Mouse (Mus musculus) heart, embryonic 15.5 days (tissue): Measurements from ENCODE around the gene Fndc5. TPM values are rescaled to one million over a fixed set of nuclear protein-coding genes. Genes with fewer than 3 reads are reported as not detected.

Source experiments
- ATAC-seq: fragments of 200-750 bp; cut with Nextera tagmentation; replicated peaks from 2 replicates; pipeline ENCODE4 v1.8.0; 2017; ENCODE audit warnings: low read depth, moderate TSS enrichment; ENCODE audit not compliant: insufficient number of reproducible peaks, insufficient read depth, low FRiP score
- H3K27ac ChIP-seq: fragments of 300-500 bp; sonication (generic); 2 replicates; pipeline ENCODE4 v1.5.1; 2015; ENCODE audit warnings: mild to moderate bottlenecking, inconsistent platforms
- H3K27me3 ChIP-seq: fragments of 300-500 bp; sonication (generic); 2 replicates; pipeline ENCODE4 v1.6.1; 2015; ENCODE audit warnings: inconsistent platforms
- H3K36me3 ChIP-seq: fragments of 300-500 bp; sonication (generic); 2 replicates; pipeline ENCODE4 v1.6.1; 2015; ENCODE audit warnings: mild to moderate bottlenecking, inconsistent platforms
- H3K4me1 ChIP-seq: fragments of 300-500 bp; sonication (generic); replicated peaks from 2 replicates; pipeline ENCODE4 v1.6.1; 2015; ENCODE audit warnings: inconsistent platforms
- H3K4me2 ChIP-seq: fragments of 300-500 bp; sonication (generic); 2 replicates; pipeline ENCODE4 v1.6.1; 2015; ENCODE audit warnings: inconsistent platforms, mild to moderate bottlenecking, moderate library complexity
- H3K4me3 ChIP-seq: fragments of 300-500 bp; sonication (generic); 2 replicates; pipeline ENCODE4 v1.5.1; 2015; ENCODE audit warnings: mild to moderate bottlenecking, inconsistent platforms
- H3K9ac ChIP-seq: fragments of 300-500 bp; sonication (generic); 2 replicates; pipeline ENCODE4 v1.6.1; 2015; ENCODE audit warnings: mild to moderate bottlenecking, inconsistent platforms
- H3K9me3 ChIP-seq: fragments of 300-500 bp; sonication (generic); replicated peaks from 2 replicates; pipeline ENCODE4 v1.6.1; 2016; ENCODE audit warnings: inconsistent platforms
- WGBS: fragments of 180-500 bp; shearing (Covaris S2); methylation state at CpG from one replicate; pipeline ENCODE4 v1.1.7; 2015; ENCODE audit warnings: mixed read lengths; 5-methylcytosine and 5-hydroxymethylcytosine counted together
- polyA plus RNA-seq: library from polyadenylated mRNA; unstranded; fragments of >200 nt; fragmentation: Nextera tagmentation; extraction: Ambion mirVana; gene quantifications from 2 replicates; pipeline ENCODE4 v1.2.1, GENCODE M21; 2015

The Fndc5 gene
- polyA plus RNA-seq = 12.2 and 12.3 TPM in 2 replicates

DNA sequence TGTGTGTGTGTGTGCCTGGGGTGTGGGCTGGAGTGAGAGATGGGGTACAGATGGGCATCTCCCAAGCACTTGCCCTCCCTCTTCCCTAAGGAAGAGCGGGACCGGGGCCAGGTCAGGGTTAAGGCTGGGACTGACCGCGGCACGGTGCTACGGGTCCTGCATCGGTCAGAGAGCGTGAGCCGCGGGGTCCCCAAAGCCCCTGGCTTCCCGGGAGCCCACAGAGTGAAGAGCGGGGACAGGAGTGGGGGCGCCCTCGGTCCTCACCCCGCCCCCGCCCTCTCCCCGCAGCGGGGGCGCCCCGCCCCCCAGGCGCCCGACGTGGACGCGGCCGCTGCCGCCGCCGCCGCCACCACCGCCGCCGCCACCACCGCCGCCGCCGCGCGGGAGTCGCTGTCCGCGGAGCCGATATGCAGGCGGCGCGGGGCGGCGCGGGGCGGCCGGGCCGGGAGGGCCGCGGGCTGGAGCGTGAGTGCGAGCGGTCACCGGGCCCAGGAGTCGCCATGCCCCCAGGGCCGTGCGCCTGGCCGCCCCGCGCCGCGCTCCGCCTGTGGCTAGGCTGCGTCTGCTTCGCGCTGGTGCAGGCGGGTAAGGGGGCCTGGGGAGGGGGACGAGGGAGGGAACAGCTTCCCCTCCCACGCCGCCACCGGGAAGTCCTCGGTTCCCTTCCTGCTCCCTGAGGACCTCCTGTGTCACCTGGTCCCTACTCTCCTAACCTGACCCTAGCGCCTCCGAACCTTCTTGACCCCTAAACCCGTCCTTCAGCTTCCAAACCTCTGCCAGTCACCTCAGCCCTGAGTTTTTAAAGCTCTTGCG lies at the start of gene Fndc5:
Fndc5 (plus strand) TSS at position 421 of the 813 bp plus-strand sequence.
- H3K9me3 ChIP-seq = no peaks in the 10 kb centered on the region
- H3K36me3 ChIP-seq = no peaks in the 10 kb centered on the region; the same call in 1 of the 2 replicates
- peak within 1 kb of the TSS; percentile 82 for H3K4me2 ChIP-seq
- peak within 1 kb of the TSS; percentile 63 for H3K9ac ChIP-seq
- peak; percentile 31 for ATAC-seq
- 1% methylated on average over 25 of the region's 80 CpGs for WGBS
- peak within 1 kb of the TSS; percentile 35; the same call in 1 of the 2 replicates for H3K27ac ChIP-seq
- peaks cover 46% of the 10 kb centered on the region for H3K4me1 ChIP-seq
- H3K27me3 ChIP-seq = peaks cover 36% of the 10 kb centered on the region
- peak within 1 kb of the TSS; percentile 57 for H3K4me3 ChIP-seq

DNA sequence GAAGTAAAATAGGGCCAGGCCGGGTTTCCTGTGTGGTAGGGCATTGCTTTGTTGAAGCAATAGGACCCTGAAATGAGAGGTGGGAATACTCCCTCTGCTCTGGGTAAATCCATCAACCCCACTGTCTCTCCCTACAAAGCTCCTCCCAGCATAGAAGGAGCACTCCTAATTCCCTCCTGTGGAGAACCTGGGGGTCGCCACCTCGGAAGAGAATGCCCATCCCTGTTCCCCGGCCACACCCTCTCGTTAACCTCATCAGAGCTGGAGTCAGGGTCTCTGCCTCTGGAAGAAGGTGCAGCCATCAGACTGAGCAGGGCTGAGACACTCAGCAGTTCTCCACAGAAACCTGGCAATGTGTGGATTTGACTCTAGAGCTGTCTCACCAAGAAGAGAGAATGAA lies 48.9 kb upstream of the Fndc5 start:
- ATAC-seq = no peak
- WGBS = 41% methylated on average over 5 of the region's 5 CpGs
- no peaks in the 10 kb centered on the region for H3K4me1 ChIP-seq
- no peaks in the 10 kb centered on the region for H3K9me3 ChIP-seq
- H3K27me3 ChIP-seq = no peaks in the 10 kb centered on the region
- H3K4me3 ChIP-seq = no peak overlapping the region
- H3K27ac ChIP-seq = no peak overlapping the region
- no peak overlapping the region for H3K4me2 ChIP-seq
- H3K36me3 ChIP-seq = peaks cover 6% of the 10 kb centered on the region; the same call in 1 of the 2 replicates
- H3K9ac ChIP-seq = no peak overlapping the region

DNA sequence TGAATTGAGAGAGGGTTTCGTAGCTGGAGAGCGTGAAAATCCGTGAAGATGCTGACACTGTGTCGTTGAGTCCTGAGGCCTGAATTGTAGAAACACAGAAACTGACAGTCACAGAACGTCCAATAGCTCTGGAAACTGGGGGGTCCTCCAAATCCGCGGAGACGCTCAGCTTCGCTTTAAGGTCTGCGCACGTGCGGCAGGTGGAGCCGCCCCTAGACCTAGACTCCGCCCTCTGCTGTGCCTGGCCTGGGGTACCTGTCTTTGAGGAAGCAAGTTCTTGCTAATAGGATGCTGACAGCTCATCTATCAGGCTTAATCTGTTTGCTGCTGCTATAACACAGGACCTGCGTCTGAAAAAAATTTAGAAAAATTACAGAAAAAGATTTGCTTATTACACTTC lies 41.5 kb upstream of the Fndc5 start:
- no peak overlapping the region for H3K9ac ChIP-seq
- H3K36me3 ChIP-seq = no peaks in the 10 kb centered on the region
- H3K4me3 ChIP-seq = no peak overlapping the region
- H3K9me3 ChIP-seq = no peaks in the 10 kb centered on the region
- H3K4me1 ChIP-seq = no peaks in the 10 kb centered on the region
- no peak for ATAC-seq
- no peak overlapping the region for H3K4me2 ChIP-seq
- 25% methylated on average over 15 of the region's 15 CpGs for WGBS
- no peak overlapping the region for H3K27ac ChIP-seq
- peaks cover 17% of the 10 kb centered on the region for H3K27me3 ChIP-seq

DNA sequence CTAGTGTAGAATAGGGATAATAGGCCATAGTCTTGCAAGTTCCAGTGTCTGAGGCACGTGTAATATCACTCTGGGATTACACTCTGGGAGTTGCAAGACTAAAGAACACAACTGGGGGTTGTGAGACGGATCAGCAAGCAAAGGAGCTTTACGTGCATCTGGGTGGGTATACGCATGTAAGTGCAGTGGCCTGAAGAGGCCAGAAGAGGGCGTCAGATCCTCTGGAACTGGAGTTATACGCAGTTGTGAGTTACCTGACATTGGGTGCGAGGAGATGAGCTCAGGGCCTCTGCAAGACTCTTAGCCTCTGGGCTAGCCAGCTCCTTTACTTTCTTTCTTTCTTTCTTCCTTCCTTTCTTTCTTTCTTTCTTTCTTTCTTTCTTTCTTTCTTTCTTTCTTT lies 39.8 kb upstream of the Fndc5 start:
- 75% methylated on average over 7 of the region's 7 CpGs for WGBS
- no peaks in the 10 kb centered on the region for H3K9me3 ChIP-seq

DNA sequence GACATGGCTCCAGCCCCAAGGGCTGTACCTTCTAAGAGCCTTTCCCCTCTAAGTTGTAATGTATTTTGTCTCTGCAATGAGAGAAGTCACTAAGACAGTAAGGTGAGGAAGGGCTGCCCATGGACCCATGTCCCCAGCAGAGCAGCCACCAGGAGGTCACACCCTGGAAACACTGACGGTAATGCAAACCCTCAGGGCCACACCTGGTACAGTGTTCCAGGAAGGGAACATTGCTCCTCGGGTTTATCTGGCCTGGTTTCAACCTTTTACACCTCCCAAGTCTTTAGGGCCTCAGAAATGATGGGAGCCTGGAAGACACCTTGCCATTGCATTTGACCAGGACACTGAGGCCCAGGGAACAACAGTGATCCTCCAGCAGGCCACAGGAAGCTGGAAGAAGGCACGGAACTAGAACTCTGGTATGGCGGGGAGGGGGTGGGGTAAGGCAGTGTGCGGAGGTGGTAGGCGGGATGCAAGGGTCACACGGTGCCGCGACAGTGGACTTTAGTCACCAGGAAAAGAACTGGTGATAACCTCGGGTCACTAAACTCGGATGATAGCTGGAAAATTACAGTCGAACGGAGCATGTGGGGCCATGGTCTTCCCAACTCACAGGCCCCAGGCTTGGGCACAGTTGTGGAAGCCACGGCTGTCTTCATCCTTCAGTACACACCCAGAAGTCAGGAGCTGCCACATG lies 34.5 kb upstream of the Fndc5 start:
- H3K27ac ChIP-seq = no peak overlapping the region
- no peaks in the 10 kb centered on the region for H3K36me3 ChIP-seq
- H3K27me3 ChIP-seq = peaks cover 41% of the 10 kb centered on the region
- H3K4me2 ChIP-seq = no peak overlapping the region
- no peak overlapping the region for H3K9ac ChIP-seq
- H3K4me3 ChIP-seq = no peak overlapping the region
- no peaks in the 10 kb centered on the region for H3K9me3 ChIP-seq
- WGBS = 59% methylated on average over 14 of the region's 14 CpGs
- ATAC-seq = no peak
- H3K4me1 ChIP-seq = peaks cover 7% of the 10 kb centered on the region

More for the DNA sequence above, 39.8 kb upstream of the Fndc5 start:
- no peaks in the 10 kb centered on the region for H3K36me3 ChIP-seq
- H3K4me1 ChIP-seq = no peaks in the 10 kb centered on the region
- no peak overlapping the region for H3K9ac ChIP-seq
- no peak overlapping the region for H3K27ac ChIP-seq
- H3K4me3 ChIP-seq = no peak overlapping the region
- peaks cover 17% of the 10 kb centered on the region for H3K27me3 ChIP-seq
- H3K4me2 ChIP-seq = no peak overlapping the region
- ATAC-seq = no peak

DNA sequence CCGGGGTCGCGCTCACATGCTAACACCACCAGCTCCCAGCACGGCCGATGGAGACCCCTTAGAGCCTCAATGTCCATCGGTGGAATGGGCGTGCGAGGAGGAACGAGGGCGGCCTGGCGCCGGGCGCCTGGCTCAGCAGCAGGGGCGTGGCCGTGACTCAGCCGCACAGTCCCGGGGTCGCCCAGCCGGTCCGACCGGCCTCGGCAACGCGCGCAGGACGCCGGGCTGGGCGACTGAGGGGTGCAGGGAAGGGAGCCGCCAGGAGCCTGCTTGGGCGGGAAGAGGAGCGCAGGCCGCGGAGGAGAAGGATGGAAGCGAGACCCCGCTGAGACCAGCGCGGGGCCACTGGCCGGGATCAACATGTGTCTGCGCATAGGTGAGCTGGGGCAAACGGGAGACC lies 31.4 kb upstream of the Fndc5 start, which contains the start of gene Tmem54:
Tmem54 (plus strand) TSS at position 193 of the 400 bp plus-strand sequence.
- peak within 1 kb of the TSS; percentile 25 for H3K4me3 ChIP-seq
- no peaks in the 10 kb centered on the region for H3K9me3 ChIP-seq
- no peaks in the 10 kb centered on the region for H3K36me3 ChIP-seq
- peaks cover 59% of the 10 kb centered on the region for H3K27me3 ChIP-seq
- peak within 1 kb of the TSS; percentile 49 for H3K4me2 ChIP-seq
- H3K4me1 ChIP-seq = peaks cover 7% of the 10 kb centered on the region
- no peak within 1 kb of the TSS for H3K9ac ChIP-seq
- no peak within 1 kb of the TSS for H3K27ac ChIP-seq
- 0 out of 2 replicates have a peak, but pooled peaks have one; percentile 48 for ATAC-seq
- 1% methylated on average over 40 of the region's 40 CpGs for WGBS

DNA sequence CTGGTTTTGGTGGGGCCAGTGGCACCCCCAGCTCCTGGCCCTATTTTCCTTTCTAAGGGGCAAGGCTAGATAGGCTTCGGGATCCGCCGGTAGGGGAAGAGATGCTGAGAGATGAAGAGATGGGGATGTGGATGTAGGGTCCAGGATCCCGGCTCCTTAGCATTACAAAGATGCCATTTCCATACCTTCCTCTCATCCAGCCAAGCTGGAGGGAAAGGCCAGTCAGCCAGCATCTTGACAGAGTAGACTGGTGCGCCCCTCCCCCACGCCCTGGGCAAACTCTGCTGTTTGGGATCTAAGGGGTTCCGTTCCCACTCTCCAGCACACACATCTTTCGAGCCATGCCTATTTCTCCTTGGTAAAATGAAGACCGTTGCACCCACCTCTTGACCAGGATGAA lies 30.7 kb upstream of the Fndc5 start:
- Histone ChIP-seq H3K9me3 (no peaks in the 10 kb centered on the region), H3K27ac (no peak overlapping the region), H3K4me2 (no peak overlapping the region; the same call in 1 of the 2 replicates), H3K4me1 (peaks cover 7% of the 10 kb centered on the region), H3K9ac (no peak overlapping the region), H3K27me3 (peaks cover 59% of the 10 kb centered on the region), H3K4me3 (no peak overlapping the region), H3K36me3 (no peaks in the 10 kb centered on the region)
- WGBS = 27% methylated on average over 9 of the region's 9 CpGs
- ATAC-seq = no peak

DNA sequence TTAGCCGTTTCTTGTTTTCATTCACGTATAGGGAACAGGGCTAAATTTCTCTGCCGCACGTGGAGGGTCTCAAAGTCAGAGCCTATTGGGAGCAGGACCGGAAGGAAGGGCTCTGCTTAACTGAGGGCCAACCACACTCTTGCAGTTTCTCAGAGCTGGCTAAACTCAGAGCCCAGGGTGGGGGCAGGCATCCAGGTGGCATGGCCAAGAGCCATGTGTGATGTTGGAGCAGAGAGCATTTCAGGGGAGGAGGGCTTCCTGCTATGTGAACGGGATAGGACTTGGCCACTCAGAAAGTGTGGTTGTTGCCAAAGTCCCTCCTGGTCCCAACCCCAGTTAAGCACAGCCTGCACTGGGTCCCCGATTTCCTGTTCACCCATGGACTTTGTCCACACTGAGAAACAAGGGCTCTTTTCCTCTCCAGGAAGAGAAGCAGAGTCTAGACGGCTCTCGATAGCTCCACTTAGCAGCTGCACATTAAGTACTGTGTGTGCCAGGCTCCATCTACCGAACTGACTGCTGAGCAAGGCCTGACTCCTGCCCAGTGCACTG lies 29.4 kb upstream of the Fndc5 start:
- 68% methylated on average over 10 of the region's 10 CpGs for WGBS
- H3K9me3 ChIP-seq = no peaks in the 10 kb centered on the region

DNA sequence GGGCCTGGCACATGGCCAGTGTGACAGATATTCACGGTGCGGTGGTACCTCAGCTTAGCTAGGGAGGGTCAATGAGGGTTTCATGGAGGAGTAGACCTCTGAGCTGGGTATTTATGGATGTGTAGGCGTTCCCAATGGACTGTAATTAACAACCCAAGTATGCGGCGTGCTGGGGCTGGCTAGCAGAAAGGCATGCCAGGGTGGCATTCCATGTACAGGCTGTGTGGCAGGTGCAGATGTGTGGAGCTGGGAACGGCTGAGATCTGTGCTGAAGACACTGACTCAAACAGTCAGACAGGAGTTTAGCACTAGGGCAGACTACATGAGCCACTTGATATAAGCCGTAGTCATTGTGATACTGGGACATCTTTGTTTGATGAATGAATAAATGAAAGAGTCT lies 28.2 kb upstream of the Fndc5 start:
- Histone ChIP-seq H3K36me3 (no peaks in the 10 kb centered on the region), H3K9me3 (no peaks in the 10 kb centered on the region), H3K4me1 (peaks cover 7% of the 10 kb centered on the region), H3K27ac (no peak overlapping the region), H3K4me2 (no peak overlapping the region), H3K27me3 (peaks cover 70% of the 10 kb centered on the region), H3K9ac (no peak overlapping the region), H3K4me3 (no peak overlapping the region)
- WGBS = 68% methylated on average over 7 of the region's 7 CpGs
- no peak for ATAC-seq

More for the DNA sequence above, 29.4 kb upstream of the Fndc5 start:
- Histone ChIP-seq H3K4me3 (no peak overlapping the region), H3K4me1 (peaks cover 7% of the 10 kb centered on the region), H3K27me3 (peaks cover 66% of the 10 kb centered on the region), H3K4me2 (no peak overlapping the region), H3K9ac (no peak overlapping the region), H3K36me3 (no peaks in the 10 kb centered on the region), H3K27ac (no peak overlapping the region)
- ATAC-seq = no peak

DNA sequence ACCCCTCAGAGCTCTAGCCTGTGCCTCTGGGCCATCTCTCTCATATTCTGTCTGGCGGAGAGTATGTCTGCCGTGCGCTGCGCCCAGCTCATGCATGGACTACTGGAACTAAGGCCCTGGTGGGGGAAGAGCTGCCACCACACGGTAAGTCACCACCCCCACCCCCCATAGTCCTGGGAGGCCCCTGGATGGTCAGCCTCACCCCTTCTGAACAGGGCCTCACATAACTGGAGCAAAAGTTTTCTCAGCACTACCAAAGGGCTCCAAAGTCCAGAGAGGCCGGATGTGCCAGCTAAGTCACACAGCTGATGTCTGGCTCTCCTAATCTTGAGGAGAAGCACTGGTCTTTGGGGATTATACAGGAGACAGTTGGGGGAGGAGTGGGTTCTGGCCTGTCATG lies 26.0 kb upstream of the Fndc5 start:
- ATAC-seq = no peak
- H3K27ac ChIP-seq = no peak overlapping the region
- H3K9me3 ChIP-seq = no peaks in the 10 kb centered on the region
- H3K4me3 ChIP-seq = no peak overlapping the region
- no peaks in the 10 kb centered on the region; the same call in 1 of the 2 replicates for H3K4me1 ChIP-seq
- peaks cover 70% of the 10 kb centered on the region for H3K27me3 ChIP-seq
- H3K9ac ChIP-seq = no peak overlapping the region
- WGBS = 85% methylated on average over 6 of the region's 6 CpGs
- no peak overlapping the region for H3K4me2 ChIP-seq
- no peaks in the 10 kb centered on the region for H3K36me3 ChIP-seq

DNA sequence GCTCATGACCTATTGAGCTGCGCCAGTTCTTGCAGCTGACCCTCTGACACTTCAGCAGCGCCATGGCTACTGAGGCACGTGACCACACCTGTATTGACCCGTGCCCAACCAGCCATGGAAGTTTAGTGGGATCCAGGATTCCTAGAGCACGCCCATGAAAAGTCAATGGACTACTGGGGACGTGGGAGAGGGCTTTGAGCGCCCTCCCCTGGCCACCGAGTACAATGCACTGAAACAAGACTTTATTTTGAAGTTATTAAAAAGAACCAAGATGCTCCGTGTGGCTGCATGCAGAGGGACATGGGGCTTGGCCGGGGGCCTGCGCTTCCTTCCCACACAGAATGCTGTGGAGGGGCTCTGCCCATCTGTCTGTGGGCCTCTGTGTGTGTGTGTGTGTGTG lies 25.4 kb upstream of the Fndc5 start:
- 54% methylated on average over 11 of the region's 11 CpGs for WGBS
- H3K27me3 ChIP-seq = peaks cover 69% of the 10 kb centered on the region

More for the DNA sequence above, 25.4 kb upstream of the Fndc5 start:
- Histone ChIP-seq H3K36me3 (no peaks in the 10 kb centered on the region), H3K4me1 (no peaks in the 10 kb centered on the region; the same call in 1 of the 2 replicates), H3K9me3 (no peaks in the 10 kb centered on the region), H3K4me3 (no peak overlapping the region), H3K27ac (no peak overlapping the region), H3K4me2 (no peak overlapping the region), H3K9ac (no peak overlapping the region)
- no peak for ATAC-seq
